Mouse (Mus musculus): ENCODE data around the gene Wsb1.

- peak; percentile 68 for TF ChIP-seq CTCF (IDR thresholded peaks at IDR 0.05; ENCODE audit: extremely low read depth, insufficient read depth, low read length)
- no peak for TF ChIP-seq POLR2A (IDR thresholded peaks at IDR 0.05; ENCODE audit: extremely low read depth, insufficient read depth, low read length)
These were observed 41.7 kb upstream of the Wsb1 start for GRCm38 (mm10) chr11:79296167-79296566.
